Mouse (Mus musculus) CH12.LX (cell line): ENCODE measurements around the gene Dus3l. TPM values are rescaled to one million over a fixed set of nuclear protein-coding genes. Genes with fewer than 3 reads are reported as not detected.

ENCODE experiments used
- DNase-seq: peaks from one replicate; pipeline ENCODE4 v3.0.0-alpha.2; 2013; ENCODE audit errors: extremely low read depth
- H3K27ac ChIP-seq: 2 replicates; pipeline ENCODE4 v1.5.1; 2012; ENCODE audit warnings: low read depth, mild to moderate bottlenecking, control low read depth, moderate library complexity; ENCODE audit not compliant: insufficient read depth
- H3K27me3 ChIP-seq: replicated peaks from 2 replicates; pipeline ENCODE3; 2012; ENCODE audit warnings: inconsistent platforms
- H3K36me3 ChIP-seq, 2 experiments: replicated peaks in 1 of 2; 2 replicates each; pipeline versions ENCODE3 to v1.6.1; 2012; ENCODE audit warnings: inconsistent platforms in 1 of 2, low read length in 1 of 2, mild to moderate bottlenecking in 1 of 2, mixed read lengths in 1 of 2, moderate library complexity in 1 of 2; ENCODE audit not compliant: control insufficient read depth in 1 of 2, insufficient read depth in 1 of 2
- H3K4me1 ChIP-seq, 2 experiments: 2 replicates each; pipeline ENCODE4 v1.6.1; 2012; ENCODE audit warnings: inconsistent platforms in 1 of 2, moderate library complexity in 1 of 2; ENCODE audit not compliant: insufficient read depth in 2 of 2, control insufficient read depth in 1 of 2
- H3K4me2 ChIP-seq: 2 replicates; pipeline ENCODE4 v1.6.1; 2012; ENCODE audit warnings: low read depth, mild to moderate bottlenecking, control low read depth; ENCODE audit not compliant: poor library complexity, insufficient read depth, severe bottlenecking
- H3K4me3 ChIP-seq, 3 experiments: fragments of 150-350 bp in 1 of 3; sonication (generic) in 1 of 3; replicated peaks in 1 of 3; 2 replicates each; pipeline versions ENCODE3 to v1.5.1; 2011 to 2012; ENCODE audit warnings: low read depth in 2 of 3, low read length in 2 of 3, mild to moderate bottlenecking in 2 of 3, moderate library complexity in 2 of 3, control low read depth in 1 of 3, improper control_type of control experiment in 1 of 3, inconsistent platforms in 1 of 3, mixed read lengths in 1 of 3; ENCODE audit not compliant: poor library complexity in 1 of 3
- H3K79me2 ChIP-seq: replicated peaks from 2 replicates; pipeline ENCODE4 v1.6.1; 2012; ENCODE audit warnings: mild to moderate bottlenecking, moderate library complexity; ENCODE audit not compliant: control insufficient read depth, poor library complexity, insufficient read depth, severe bottlenecking; ENCODE audit errors: extremely low read depth
- H3K9ac ChIP-seq: 2 replicates; pipeline ENCODE4 v1.6.1; 2012; ENCODE audit warnings: low read depth, mild to moderate bottlenecking, control low read depth, moderate library complexity; ENCODE audit not compliant: insufficient read depth
- H3K9me3 ChIP-seq: replicated peaks from 2 replicates; pipeline ENCODE3; 2012; ENCODE audit warnings: low read length, inconsistent platforms, mixed read lengths
- BHLHE40 ChIP-seq: IDR thresholded peaks from 2 replicates; pipeline ENCODE4 v1.6.1; 2011; ENCODE audit warnings: mild to moderate bottlenecking, low read depth, low read length, improper control_type of control experiment
- CHD2 ChIP-seq: IDR thresholded peaks from 2 replicates; pipeline ENCODE4 v1.6.1; 2011; ENCODE audit warnings: low read length, improper control_type of control experiment
- CTCF ChIP-seq, 2 experiments: IDR thresholded peaks in 1 of 2; conservative IDR thresholded peaks in 1 of 2; 2 replicates each; pipeline ENCODE4 v1.5.1; 2011 to 2012; ENCODE audit warnings: low read depth in 2 of 2, low read length in 2 of 2, improper control_type of control experiment in 1 of 2, inconsistent platforms in 1 of 2, mild to moderate bottlenecking in 1 of 2, moderate library complexity in 1 of 2
- E2F4 ChIP-seq: IDR thresholded peaks from 2 replicates; pipeline ENCODE4 v1.6.1; 2011; ENCODE audit warnings: low read depth, low read length, improper control_type of control experiment; ENCODE audit not compliant: insufficient replicate concordance
- ELF1 ChIP-seq: IDR thresholded peaks from 2 replicates; pipeline ENCODE4 v1.6.1; 2014; ENCODE audit warnings: low read depth, mild to moderate bottlenecking, inconsistent platforms, low read length, improper control_type of control experiment
- ETS1 ChIP-seq: conservative IDR thresholded peaks from 2 replicates; pipeline ENCODE4 v1.6.1; 2012; ENCODE audit warnings: low read depth, mild to moderate bottlenecking, inconsistent platforms, low read length, improper control_type of control experiment, moderate library complexity
- GABPA ChIP-seq: IDR thresholded peaks from 2 replicates; pipeline ENCODE4 v1.6.1; 2012; ENCODE audit warnings: low read depth, low read length, improper control_type of control experiment, inconsistent platforms; ENCODE audit not compliant: insufficient replicate concordance
- IRF4 ChIP-seq: IDR thresholded peaks from 2 replicates; pipeline ENCODE4 v1.6.1; 2014; ENCODE audit warnings: low read depth, mild to moderate bottlenecking, inconsistent platforms, low read length, improper control_type of control experiment
- JUN ChIP-seq: IDR thresholded peaks from 2 replicates; pipeline ENCODE4 v1.6.1; 2011; ENCODE audit warnings: low read depth, mild to moderate bottlenecking, low read length, improper control_type of control experiment, moderate library complexity; ENCODE audit not compliant: insufficient read depth
- MAFK ChIP-seq: IDR thresholded peaks from 2 replicates; pipeline ENCODE4 v1.6.1; 2011; ENCODE audit warnings: low read length, improper control_type of control experiment; ENCODE audit not compliant: insufficient replicate concordance
- MAX ChIP-seq: IDR thresholded peaks from 2 replicates; pipeline ENCODE4 v1.6.1; 2011; ENCODE audit warnings: low read length, improper control_type of control experiment
- MXI1 ChIP-seq: IDR thresholded peaks from 2 replicates; pipeline ENCODE4 v1.6.1; 2011; ENCODE audit warnings: mild to moderate bottlenecking, low read depth, low read length, improper control_type of control experiment
- NRF1 ChIP-seq: IDR thresholded peaks from 2 replicates; pipeline ENCODE4 v1.6.1; 2014; ENCODE audit warnings: low read depth, mild to moderate bottlenecking, inconsistent platforms, low read length, improper control_type of control experiment, moderate library complexity
- PAX5 ChIP-seq: IDR thresholded peaks from 2 replicates; pipeline ENCODE4 v1.6.1; 2012; ENCODE audit warnings: low read length, inconsistent platforms, mixed read lengths
- POLR2A ChIP-seq: IDR thresholded peaks from 2 replicates; pipeline ENCODE4 v1.6.1; 2011; ENCODE audit warnings: low read depth, mild to moderate bottlenecking, improper control_type of control experiment, low read length
- POLR2AphosphoS2 ChIP-seq: IDR thresholded peaks from 2 replicates; pipeline ENCODE4 v1.6.1; 2011; ENCODE audit warnings: low read depth, low read length, improper control_type of control experiment
- RAD21 ChIP-seq: IDR thresholded peaks from 2 replicates; pipeline ENCODE4 v1.6.1; 2011; ENCODE audit warnings: low read depth, mild to moderate bottlenecking, low read length, improper control_type of control experiment, moderate library complexity
- SMC3 ChIP-seq: IDR thresholded peaks from 2 replicates; pipeline ENCODE4 v1.6.1; 2011; ENCODE audit warnings: low read depth, low read length, improper control_type of control experiment
- TBP ChIP-seq: conservative IDR thresholded peaks from 2 replicates; pipeline ENCODE4 v1.6.1; 2011; ENCODE audit warnings: low read depth, low read length, improper control_type of control experiment
- UBTF ChIP-seq: IDR thresholded peaks from 2 replicates; pipeline ENCODE4 v1.6.1; 2012; ENCODE audit warnings: low read depth, mild to moderate bottlenecking, inconsistent platforms, low read length, improper control_type of control experiment, moderate library complexity
- ZKSCAN1 ChIP-seq: IDR thresholded peaks from 2 replicates; pipeline ENCODE4 v1.6.1; 2012; ENCODE audit warnings: low read depth, inconsistent platforms, low read length, improper control_type of control experiment, borderline replicate concordance
- ZMIZ1 ChIP-seq: IDR thresholded peaks from 2 replicates; pipeline ENCODE4 v1.6.1; 2012; ENCODE audit warnings: low read depth, mild to moderate bottlenecking, inconsistent platforms, low read length, improper control_type of control experiment
- dilution Hi-C: fragments of 300-500 bp; cut with MboI; formaldehyde crosslinking; loops from 2 replicates; pipeline ENCODE4 v1.14.3; 2020; ENCODE audit warnings: low sequenced_read_pairs; ENCODE audit not compliant: extremely low pct_unique_long_range_greater_than_20kb, extremely low pct_ligation_motif_present
- in situ Hi-C: fragments of 300-500 bp; cut with MboI; formaldehyde crosslinking; loops from 3 replicates; pipeline ENCODE4 v1.14.3; 2019; ENCODE audit warnings: low sequenced_read_pairs, low pct_ligation_motif_present, low pct_unique_long_range_greater_than_20kb, mixed read lengths
- polyA plus RNA-seq: library from polyadenylated mRNA; unstranded; fragments of >175 nt; gene quantifications from 2 replicates; pipeline ENCODE4 v1.2.1, GENCODE M21; 2012; ENCODE audit warnings: low read depth; ENCODE audit not compliant: insufficient read length
- total RNA-seq, 2 experiments: library from RNA; depleted of rRNA; stranded (reverse); fragments of 300-350 nt in 1 of 2; fragments of >200 nt in 1 of 2; gene quantifications; 2 replicates each; pipeline ENCODE4 v1.2.3; 2012 to 2014

Gene Dus3l
- total and polyA plus RNA-seq, 3 experiments: 35.8 to 57.5 (median 54.3) TPM

DNA sequence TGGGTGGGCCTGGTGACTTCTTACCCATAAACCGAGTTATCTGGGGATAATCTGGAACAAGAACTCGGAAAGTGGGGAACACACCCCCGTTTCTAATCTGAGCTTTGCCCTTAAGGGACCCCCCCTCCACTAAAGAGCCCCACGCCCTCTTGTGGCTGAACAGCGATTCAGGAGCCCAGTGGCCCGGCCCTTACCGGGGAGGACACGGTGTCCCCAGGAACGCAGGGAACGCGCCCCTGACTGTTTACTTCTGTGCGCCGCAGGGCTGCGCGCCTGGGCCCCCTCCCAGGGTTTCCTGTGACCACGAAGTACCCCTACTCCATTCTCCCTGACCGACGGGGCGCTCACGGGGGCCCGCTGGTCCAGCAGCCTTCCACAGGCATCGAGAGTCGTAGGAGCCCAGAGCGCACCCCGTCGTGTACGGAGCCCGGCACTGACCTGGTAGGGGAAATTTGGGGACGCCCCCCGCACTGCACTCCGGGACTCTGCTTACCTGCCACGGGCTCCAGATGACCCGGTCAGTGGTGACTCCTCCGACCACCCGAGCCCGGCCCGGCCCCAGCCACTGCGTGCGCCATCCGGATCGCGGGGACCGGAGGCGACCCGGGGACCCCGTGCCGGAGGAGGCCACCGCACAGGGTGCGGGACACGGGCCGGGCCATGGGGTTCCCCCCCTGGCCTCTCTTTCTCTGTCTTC is 7.7 kb upstream of the Dus3l start:
- no peak overlapping the region for H3K9ac ChIP-seq
- H3K27ac ChIP-seq: no peak overlapping the region
- no peak for TF ChIP-seq POLR2A
- TF ChIP-seq UBTF: no peak
- TF ChIP-seq RAD21: no peak
- no peak for TF ChIP-seq ELF1
- TF ChIP-seq IRF4: no peak
- TF ChIP-seq MAFK: no peak
- peak in 1 of 2 experiments; percentile 37; a peak in 2 of 4 replicates for TF ChIP-seq CTCF (conservative IDR thresholded peaks at IDR 0.05 in 1 of 2, IDR thresholded peaks at IDR 0.05 in 1 of 2; ENCODE audit: low read depth in 2 of 2, low read length in 2 of 2)
- no peak for TF ChIP-seq ZKSCAN1
- dilution Hi-C loops (no loop called here), in situ Hi-C loops (no loop called here)
- no peaks in the 10 kb centered on the region for H3K79me2 ChIP-seq
- peaks cover 3 to 23% of the 10 kb centered on the region in 2 experiments; a peak in 3 of 4 replicates for H3K4me1 ChIP-seq
- DNase-seq: no peak
- peaks cover 72% of the 10 kb centered on the region for H3K27me3 ChIP-seq
- 0 out of 2 replicates have a peak overlapping the region, but pooled peaks have one; percentile 30 for H3K4me2 ChIP-seq
- no peaks in the 10 kb centered on the region for H3K36me3 ChIP-seq
- no peak overlapping the region for H3K4me3 ChIP-seq
- H3K9me3 ChIP-seq: peaks cover 7% of the 10 kb centered on the region

DNA sequence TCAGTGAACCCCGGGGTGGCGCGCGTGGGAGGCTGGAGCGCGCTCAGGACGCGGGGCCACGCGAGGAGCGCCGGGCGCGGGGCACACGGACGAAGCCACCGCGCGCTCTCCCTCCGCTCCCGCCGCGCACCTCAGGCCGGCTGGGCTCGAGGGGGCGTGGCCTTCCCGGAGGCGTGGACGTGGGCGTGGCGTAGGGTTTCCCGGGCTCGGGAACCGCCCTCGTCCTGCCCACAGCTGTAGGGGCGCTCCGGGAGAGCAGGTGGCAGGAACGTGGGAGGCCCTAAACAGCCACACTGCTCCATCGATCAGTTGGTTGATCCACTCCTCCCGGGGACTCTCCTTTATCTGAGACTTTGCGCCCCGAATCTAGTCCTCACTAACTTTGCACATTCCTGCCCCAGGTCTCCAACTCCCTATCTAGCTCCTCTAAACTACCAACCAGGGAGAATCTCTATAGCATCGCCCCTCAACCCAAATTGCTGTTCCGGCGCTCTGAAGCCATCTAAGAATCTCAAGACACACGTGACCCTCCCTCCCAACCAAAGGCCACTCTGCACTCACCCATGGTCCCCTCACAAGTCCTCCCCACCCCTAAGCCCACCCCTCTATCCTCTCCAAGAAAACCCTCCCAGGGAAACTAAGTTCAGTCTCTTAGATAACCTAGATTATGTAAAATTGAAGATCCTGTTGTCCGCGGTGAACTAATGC is 7.0 kb upstream of the Dus3l start, which contains the start of gene Nrtn:
TSS of gene Nrtn (minus strand) at position 115 of the 708 bp plus-strand sequence.
- Histone ChIP-seq H3K9ac (no peak within 1 kb of the TSS), H3K27me3 (peaks cover 72% of the 10 kb centered on the region), H3K9me3 (peaks cover 7% of the 10 kb centered on the region), H3K4me1 (peaks cover 3 to 26% of the 10 kb centered on the region in 2 experiments; a peak in 3 of 4 replicates), H3K79me2 (no peaks in the 10 kb centered on the region), H3K4me3 (peak within 1 kb of the TSS in 2 of 3 experiments; percentile 3 to 7), H3K36me3 (no peaks in the 10 kb centered on the region), H3K4me2 (peak within 1 kb of the TSS; percentile 49), H3K27ac (no peak within 1 kb of the TSS)
- TF ChIP-seq CHD2: no peak
- no peak for TF ChIP-seq SMC3
- no peak for TF ChIP-seq MXI1
- TF ChIP-seq ZKSCAN1: no peak
- no peak for TF ChIP-seq MAX
- no peak for TF ChIP-seq JUN
- no peak for TF ChIP-seq E2F4
- no peak for TF ChIP-seq NRF1
- TF ChIP-seq TBP: no peak
- no peak for TF ChIP-seq PAX5
- TF ChIP-seq ETS1: no peak
- TF ChIP-seq POLR2AphosphoS2: no peak
- TF ChIP-seq GABPA: no peak
- no peak for TF ChIP-seq ZMIZ1
- TF ChIP-seq CTCF (conservative IDR thresholded peaks at IDR 0.05 in 1 of 2, IDR thresholded peaks at IDR 0.05 in 1 of 2; ENCODE audit: low read depth in 2 of 2, low read length in 2 of 2): no peak
- no peak for TF ChIP-seq BHLHE40
- in situ Hi-C loops (no loop called here), dilution Hi-C loops (no loop called here)
- peak; percentile 48 for DNase-seq
